ENCODE assay signal across 8 mouse cellular contexts in genomic region chr4:9136188-9136569, GRCm38 (mm10).
A peak's percentile ranks its signal among the peaks of the same experiment; 100 is the strongest.
DNase-seq lines count a peak whose midpoint lies in the region; ATAC-seq lines count a peak whose summit lies in the region.

No protein-coding gene starts in this region.

- H3K27me3 ChIP-seq in forebrain, embryonic 16.5 days (replicated peaks; ENCODE audit: control insufficient read depth, insufficient read depth, low read length) = no peaks in the 10 kb centered on the region
- H3K27me3 ChIP-seq in neural tube, embryonic 11.5 days (ENCODE audit: control insufficient read depth, insufficient read depth, low read length) = no peaks in the 10 kb centered on the region

- ATAC-seq in forebrain, embryonic 16.5 days = peak; percentile 82
- peak; percentile 84 for ATAC-seq in neural tube, embryonic 11.5 days (ENCODE audit: insufficient read depth, low FRiP score, low TSS enrichment)

- intact Hi-C loops in left cerebral cortex, postnatal 4 days (cut with DNase I) = loop anchor here (5.0 to 10.0 kb wide), 3 partner anchors 136 to 751 kb away; no protein-coding TSS in a partner anchor

- H3K9ac ChIP-seq in forebrain, embryonic 16.5 days (replicated peaks; ENCODE audit: low read depth, low read length) = peak overlapping the region; percentile 60
- peak overlapping the region; percentile 19; the same call in 1 of the 2 replicates for H3K9ac ChIP-seq in neural tube, embryonic 11.5 days (ENCODE audit: low read length)

- DNase-seq in gastrocnemius, postnatal 10 days = peak; percentile 41
- DNase-seq in gastrocnemius, postnatal 25 days = no peak
- peak; percentile 26 to 58 for DNase-seq in urinary bladder, postnatal 4 days (ENCODE audit: low spot score in 2 of 2)
- no peak for DNase-seq in urinary bladder, postnatal 36 days (ENCODE audit: low spot score in 2 of 2)
- peak; percentile 88 for DNase-seq in left cerebral cortex, postnatal 4 days
- peak; percentile 59 for DNase-seq in neural tube, embryonic 11.5 days (ENCODE audit: low spot score)
- no peak for DNase-seq in c-Kit-positive CD71-positive TER-119-positive erythroid progenitor cells, embryonic 14.5 days (ENCODE audit: low spot score)

- H3K36me3 ChIP-seq in forebrain, embryonic 16.5 days (ENCODE audit: control insufficient read depth, insufficient read depth) = no peaks in the 10 kb centered on the region
- H3K36me3 ChIP-seq in neural tube, embryonic 11.5 days (ENCODE audit: control insufficient read depth, insufficient read depth, low read length) = no peaks in the 10 kb centered on the region

- peak overlapping the region; percentile 60 for H3K27ac ChIP-seq in forebrain, embryonic 16.5 days (ENCODE audit: low read length)
- peak overlapping the region; percentile 49; the same call in 1 of the 2 replicates for H3K27ac ChIP-seq in neural tube, embryonic 11.5 days (ENCODE audit: low read depth, low read length)

- H3K4me3 ChIP-seq in forebrain, embryonic 16.5 days (replicated peaks; ENCODE audit: low read length) = peak overlapping the region; percentile 34
- 0 out of 2 replicates have a peak overlapping the region, but pooled peaks have one; percentile 8 for H3K4me3 ChIP-seq in neural tube, embryonic 11.5 days (ENCODE audit: low read depth, low read length)

- peak overlapping the region; percentile 64 for H3K4me2 ChIP-seq in forebrain, embryonic 16.5 days (ENCODE audit: low read length)
- H3K4me2 ChIP-seq in neural tube, embryonic 11.5 days (ENCODE audit: low read depth) = peak overlapping the region; percentile 41

- peaks cover 8% of the 10 kb centered on the region for H3K4me1 ChIP-seq in forebrain, embryonic 16.5 days (replicated peaks; ENCODE audit: control insufficient read depth, insufficient read depth, low read length)
- no peaks in the 10 kb centered on the region for H3K4me1 ChIP-seq in neural tube, embryonic 11.5 days (ENCODE audit: control insufficient read depth, insufficient read depth, low read length)

- 2% methylated on average over 10 of the region's 10 CpGs for WGBS in forebrain, embryonic 16.5 days
- WGBS in neural tube, embryonic 11.5 days = 15% methylated on average over 10 of the region's 10 CpGs

- H3K9me3 ChIP-seq in forebrain, embryonic 16.5 days (ENCODE audit: control insufficient read depth, low read length) = no peaks in the 10 kb centered on the region
- H3K9me3 ChIP-seq in neural tube, embryonic 11.5 days (ENCODE audit: control insufficient read depth, low read length) = no peaks in the 10 kb centered on the region

Comparison
In these comparisons a context has a peak if more than half of its experiments do, and no peak if none do; other contexts are left out.
1. DNase-seq: peak in gastrocnemius, postnatal 10 days (single experiment), urinary bladder, postnatal 4 days (2 of 2), left cerebral cortex, postnatal 4 days (single experiment) and neural tube, embryonic 11.5 days (single experiment); none in gastrocnemius, postnatal 25 days (single experiment), urinary bladder, postnatal 36 days (0 of 2) and c-Kit-positive CD71-positive TER-119-positive erythroid progenitor cells, embryonic 14.5 days (single experiment).